Mouse (Mus musculus) CD4-positive helper T cell, adult 2 months (primary cell): Measurements from ENCODE around the gene Ccnk.

Experiments
- DNase-seq: peaks from one replicate; pipeline ENCODE4 v3.0.0-alpha.2; 2012; ENCODE audit warnings: low read depth, missing footprints, low spot score

The Ccnk gene

GRCm38 (mm10) chr12:108187541-108188091, 8.2 kb downstream of the Ccnk start:
- DNase-seq, result no peak

- no peak for DNase-seq
Observed at GRCm38 (mm10) chr12:108193878-108194277, 14.5 kb downstream of the Ccnk start.

GRCm38 (mm10) chr12:108195761-108196160, 16.4 kb downstream of the Ccnk start:
- DNase-seq, result no peak

GRCm38 (mm10) chr12:108198447-108198846, 19.1 kb downstream of the Ccnk start:
- no peak for DNase-seq

GRCm38 (mm10) chr12:108200094-108200493, 20.7 kb downstream of the Ccnk start:
- no peak for DNase-seq

- DNase-seq, result no peak
Observed at GRCm38 (mm10) chr12:108203895-108204294, 24.5 kb downstream of the Ccnk start.

GRCm38 (mm10) chr12:108204978-108205377, 25.6 kb downstream of the Ccnk start:
- no peak for DNase-seq

GRCm38 (mm10) chr12:108206641-108207040, 27.3 kb downstream of the Ccnk start:
- DNase-seq, result peak; percentile 46

GRCm38 (mm10) chr12:108208216-108208615, 28.8 kb downstream of the Ccnk start:
- no peak for DNase-seq

- DNase-seq, result peak; percentile 41
Observed at GRCm38 (mm10) chr12:108208726-108209438, 29.5 kb downstream of the Ccnk start.

GRCm38 (mm10) chr12:108210623-108211022, 31.2 kb downstream of the Ccnk start:
- no peak for DNase-seq

GRCm38 (mm10) chr12:108212071-108212470, 32.7 kb downstream of the Ccnk start:
- DNase-seq, result no peak

GRCm38 (mm10) chr12:108212476-108212875, 33.1 kb downstream of the Ccnk start:
- DNase-seq, result no peak

GRCm38 (mm10) chr12:108213090-108214041, 34.0 kb downstream of the Ccnk start:
- no peak for DNase-seq

GRCm38 (mm10) chr12:108215090-108215489, 35.7 kb downstream of the Ccnk start:
- no peak for DNase-seq

- no peak for DNase-seq
Observed at GRCm38 (mm10) chr12:108216611-108217370, 37.4 kb downstream of the Ccnk start.

- DNase-seq, result no peak
Observed at GRCm38 (mm10) chr12:108217572-108217971, 38.2 kb downstream of the Ccnk start.

GRCm38 (mm10) chr12:108219163-108219562, 39.8 kb downstream of the Ccnk start:
- no peak for DNase-seq

- no peak for DNase-seq
Observed at GRCm38 (mm10) chr12:108219825-108220616, 40.6 kb downstream of the Ccnk start.

GRCm38 (mm10) chr12:108220621-108221020, 41.2 kb downstream of the Ccnk start:
- no peak for DNase-seq

- DNase-seq, result no peak
Observed at GRCm38 (mm10) chr12:108221206-108221605, 41.8 kb downstream of the Ccnk start.
